Mouse (Mus musculus): ENCODE measurements around the gene Mtln. TPM values are rescaled to one million over a fixed set of nuclear protein-coding genes. Genes with fewer than 3 reads are reported as not detected.

Gene Mtln
- total and polyA plus RNA-seq, 3 experiments = 49.6 to 56.7 (median 54.0) TPM

DNA sequence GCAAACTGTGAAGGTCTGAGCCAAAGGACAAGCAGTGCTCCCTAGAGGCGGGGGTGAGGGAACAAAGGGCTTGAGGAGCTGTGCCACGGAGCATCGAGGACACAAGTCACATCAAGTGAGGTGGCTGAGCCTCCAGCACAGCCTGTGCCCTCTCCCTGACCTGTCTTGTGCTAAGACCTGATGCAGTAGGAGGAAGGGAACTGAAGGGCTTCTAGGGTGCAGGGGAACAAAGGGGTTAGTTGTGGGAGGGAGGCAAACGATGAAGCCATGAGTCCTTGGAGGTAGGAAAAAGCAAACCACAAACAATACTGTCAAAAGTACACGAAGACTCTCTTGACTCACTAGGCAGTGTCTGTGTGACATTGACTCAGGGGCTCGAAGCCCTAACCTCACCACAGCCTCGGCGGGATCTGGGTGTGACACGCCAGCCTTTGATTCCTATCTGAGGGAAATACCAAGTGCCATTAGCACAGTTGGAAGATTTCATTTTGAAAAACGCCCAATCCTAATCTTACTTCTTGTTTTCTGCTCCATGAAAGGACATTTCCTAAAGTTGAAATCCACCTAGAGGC lies 31.8 kb downstream of the Mtln start:
- Histone ChIP-seq H3K36me3 (ENCODE audit: control insufficient read depth, insufficient read depth, low read length) (no peaks in the 10 kb centered on the region), H3K27me3 (ENCODE audit: control insufficient read depth, insufficient read depth, low read length) (no peaks in the 10 kb centered on the region), H3K4me1 (ENCODE audit: control insufficient read depth, insufficient read depth, low read length) (no peaks in the 10 kb centered on the region), H3K9ac (ENCODE audit: low read depth, low read length) (no peak overlapping the region), H3K27ac (no peak overlapping the region), H3K79me2 (replicated peaks; ENCODE audit: control insufficient read depth, insufficient read depth, low read length) (no peaks in the 10 kb centered on the region), H3K4me3 (no peak overlapping the region)
- no peak for TF ChIP-seq POLR2A (IDR thresholded peaks at IDR 0.05; ENCODE audit: insufficient read depth, low read depth, low read length)
- no peak for TF ChIP-seq CTCF (IDR thresholded peaks at IDR 0.05)
- no peak for TF ChIP-seq EP300 (IDR thresholded peaks at IDR 0.05; ENCODE audit: insufficient read depth, low read depth, low read length)
- intact Hi-C loops (cut with DNase I) = loop anchor here (2.0 kb wide), 1 partner anchor 92 kb away; no protein-coding TSS in a partner anchor
- WGBS = 69% methylated on average over 10 of the region's 10 CpGs
- DNase-seq = no peak

DNA sequence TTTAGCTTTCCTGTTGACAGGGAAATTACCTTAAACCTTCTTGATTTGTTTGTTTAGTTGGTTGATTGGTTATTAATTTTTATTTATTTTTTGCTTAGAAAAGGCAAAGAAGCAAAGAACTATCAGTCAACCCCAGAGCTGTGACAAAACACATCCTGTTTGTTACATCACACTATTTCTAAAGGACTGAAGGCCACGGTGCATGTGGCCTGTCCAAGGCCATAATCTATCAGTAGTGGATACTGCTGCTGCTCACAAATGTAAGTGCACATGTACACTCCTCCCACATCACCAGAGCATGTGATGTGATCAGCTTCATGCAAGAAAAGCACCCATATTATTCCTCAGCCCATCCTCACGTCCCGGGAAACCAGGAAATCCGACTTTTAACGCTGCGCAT lies 32.3 kb downstream of the Mtln start:
- intact Hi-C loops (cut with DNase I) = loop anchor here (2.0 kb wide), 1 partner anchor 93 kb away; no protein-coding TSS in a partner anchor
- 77% methylated on average over 6 of the region's 6 CpGs for WGBS
- no peak overlapping the region for H3K27ac ChIP-seq
- H3K4me3 ChIP-seq = no peak overlapping the region
- H3K9ac ChIP-seq (ENCODE audit: low read depth, low read length) = no peak overlapping the region
- no peaks in the 10 kb centered on the region for H3K27me3 ChIP-seq (ENCODE audit: control insufficient read depth, insufficient read depth, low read length)
- H3K79me2 ChIP-seq (replicated peaks; ENCODE audit: control insufficient read depth, insufficient read depth, low read length) = no peaks in the 10 kb centered on the region
- no peaks in the 10 kb centered on the region for H3K4me1 ChIP-seq (ENCODE audit: control insufficient read depth, insufficient read depth, low read length)
- TF ChIP-seq CTCF (IDR thresholded peaks at IDR 0.05) (no peak), POLR2A (IDR thresholded peaks at IDR 0.05; ENCODE audit: insufficient read depth, low read depth, low read length) (no peak), EP300 (IDR thresholded peaks at IDR 0.05; ENCODE audit: insufficient read depth, low read depth, low read length) (no peak)
- no peaks in the 10 kb centered on the region for H3K36me3 ChIP-seq (ENCODE audit: control insufficient read depth, insufficient read depth, low read length)
- no peak for DNase-seq

DNA sequence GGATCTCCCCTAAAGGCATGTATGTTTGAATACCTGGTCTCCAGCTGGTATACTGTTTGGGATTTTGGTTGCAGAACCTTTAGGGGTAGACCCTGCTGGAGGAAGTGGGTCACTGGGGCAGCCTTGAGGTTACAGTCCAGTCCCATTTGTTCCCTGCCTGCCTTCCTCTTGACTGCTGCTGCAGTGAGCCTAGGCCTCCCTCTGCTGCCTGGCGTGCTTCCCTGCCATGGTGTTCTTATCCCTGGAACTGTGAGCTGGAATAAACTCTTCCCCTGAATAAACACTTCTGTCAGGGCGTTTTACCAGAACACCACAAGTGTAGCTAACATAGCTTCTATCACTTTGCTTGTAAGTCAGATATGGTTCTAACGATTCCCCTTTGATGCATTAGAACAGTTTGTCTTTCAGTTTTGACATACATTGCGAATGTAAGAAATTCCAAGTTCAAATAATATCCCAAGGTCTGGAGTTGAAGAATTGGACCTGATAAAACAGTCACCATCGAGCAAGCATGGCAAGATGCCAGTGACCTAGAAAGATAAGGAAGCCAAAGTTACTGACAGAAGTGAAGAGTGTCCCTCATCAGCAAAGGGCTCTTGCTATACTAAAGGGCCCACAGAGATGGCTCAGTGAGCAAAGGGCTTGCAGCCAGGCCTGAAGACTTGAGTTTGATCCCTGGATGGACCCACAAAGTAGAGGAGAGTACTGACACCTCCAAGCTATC lies 33.0 kb downstream of the Mtln start:
- peak in 1 of 2 experiments; percentile 30 for DNase-seq
- H3K4me1 ChIP-seq (ENCODE audit: control insufficient read depth, insufficient read depth, low read length) = no peaks in the 10 kb centered on the region
- no peaks in the 10 kb centered on the region for H3K79me2 ChIP-seq (replicated peaks; ENCODE audit: control insufficient read depth, insufficient read depth, low read length)
- H3K27ac ChIP-seq = no peak overlapping the region; the same call in 1 of the 2 replicates
- TF ChIP-seq CTCF (IDR thresholded peaks at IDR 0.05) (peak; percentile 27), POLR2A (IDR thresholded peaks at IDR 0.05; ENCODE audit: insufficient read depth, low read depth, low read length) (no peak), EP300 (IDR thresholded peaks at IDR 0.05; ENCODE audit: insufficient read depth, low read depth, low read length) (no peak)
- H3K36me3 ChIP-seq (ENCODE audit: control insufficient read depth, insufficient read depth, low read length) = no peaks in the 10 kb centered on the region
- no peak overlapping the region for H3K4me3 ChIP-seq
- 46% methylated on average over 5 of the region's 5 CpGs for WGBS
- no peaks in the 10 kb centered on the region for H3K27me3 ChIP-seq (ENCODE audit: control insufficient read depth, insufficient read depth, low read length)
- intact Hi-C loops (cut with DNase I) = loop anchor here (2.0 to 5.0 kb wide), 2 partner anchors 75 to 152 kb away; no protein-coding TSS in a partner anchor
- H3K9ac ChIP-seq (ENCODE audit: low read depth, low read length) = no peak overlapping the region

DNA sequence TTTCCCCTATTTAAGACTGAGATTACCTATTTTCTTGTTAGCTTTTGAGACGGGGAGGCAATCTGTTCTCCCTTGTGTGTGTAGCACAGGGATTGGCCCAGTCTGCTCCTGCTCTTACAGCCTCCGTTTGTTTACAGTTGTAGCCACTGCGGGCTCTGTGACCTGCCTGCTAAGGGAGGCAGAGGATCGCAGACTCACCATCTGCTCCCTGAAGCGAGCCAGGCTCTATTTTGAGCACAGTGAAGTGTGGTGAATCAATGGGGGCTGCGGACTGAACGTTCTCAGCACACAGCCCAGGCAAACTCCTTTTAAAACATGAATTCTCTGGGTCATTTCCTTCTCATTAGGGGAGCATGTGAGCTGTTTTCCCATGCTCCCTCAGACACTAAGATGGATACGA lies 35.1 kb downstream of the Mtln start:
- intact Hi-C loops (cut with DNase I) = loop anchor here (5.0 kb wide), 1 partner anchor 150 kb away; no protein-coding TSS in a partner anchor
- H3K4me3 ChIP-seq = no peak overlapping the region
- H3K9ac ChIP-seq (ENCODE audit: low read depth, low read length) = no peak overlapping the region
- TF ChIP-seq CTCF (IDR thresholded peaks at IDR 0.05) = no peak
- TF ChIP-seq EP300 (IDR thresholded peaks at IDR 0.05; ENCODE audit: insufficient read depth, low read depth, low read length) = no peak
- no peak for TF ChIP-seq POLR2A (IDR thresholded peaks at IDR 0.05; ENCODE audit: insufficient read depth, low read depth, low read length)
- H3K36me3 ChIP-seq (ENCODE audit: control insufficient read depth, insufficient read depth, low read length) = no peaks in the 10 kb centered on the region
- peak in 1 of 2 experiments; percentile 20 for DNase-seq
- no peaks in the 10 kb centered on the region for H3K4me1 ChIP-seq (ENCODE audit: control insufficient read depth, insufficient read depth, low read length)
- H3K27me3 ChIP-seq (ENCODE audit: control insufficient read depth, insufficient read depth, low read length) = no peaks in the 10 kb centered on the region
- peak overlapping the region; percentile 12; the same call in 1 of the 2 replicates for H3K27ac ChIP-seq
- WGBS = 43% methylated on average over 8 of the region's 8 CpGs
- H3K79me2 ChIP-seq (replicated peaks; ENCODE audit: control insufficient read depth, insufficient read depth, low read length) = no peaks in the 10 kb centered on the region

DNA sequence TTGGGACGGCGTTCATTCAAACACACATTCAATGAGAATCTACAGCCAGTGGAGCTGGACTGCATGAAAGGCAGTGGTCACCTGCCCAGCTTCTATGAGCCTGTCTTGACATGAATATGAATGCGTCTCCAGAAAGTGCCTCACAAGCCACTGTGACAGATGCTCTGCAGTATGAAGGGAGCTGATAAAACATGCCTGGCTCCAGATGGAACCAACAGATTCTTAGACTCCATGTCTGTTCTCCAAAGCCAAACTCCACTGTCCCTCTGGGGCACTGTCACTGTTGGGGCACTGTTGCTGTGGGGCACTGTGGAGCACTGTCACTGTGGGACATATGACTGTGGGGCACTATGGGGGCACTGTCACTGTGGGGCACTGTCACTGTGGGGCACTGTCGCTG lies 38.2 kb downstream of the Mtln start:
- Histone ChIP-seq H3K27ac (no peak overlapping the region), H3K4me1 (ENCODE audit: control insufficient read depth, insufficient read depth, low read length) (no peaks in the 10 kb centered on the region), H3K36me3 (ENCODE audit: control insufficient read depth, insufficient read depth, low read length) (no peaks in the 10 kb centered on the region), H3K9ac (ENCODE audit: low read depth, low read length) (no peak overlapping the region), H3K4me3 (no peak overlapping the region), H3K27me3 (ENCODE audit: control insufficient read depth, insufficient read depth, low read length) (no peaks in the 10 kb centered on the region), H3K79me2 (replicated peaks; ENCODE audit: control insufficient read depth, insufficient read depth, low read length) (no peaks in the 10 kb centered on the region)
- intact Hi-C loops (cut with DNase I) = no loop called here
- no peak for DNase-seq
- TF ChIP-seq CTCF (IDR thresholded peaks at IDR 0.05) (no peak), POLR2A (IDR thresholded peaks at IDR 0.05; ENCODE audit: insufficient read depth, low read depth, low read length) (no peak), EP300 (IDR thresholded peaks at IDR 0.05; ENCODE audit: insufficient read depth, low read depth, low read length) (no peak)
- WGBS = 96% methylated on average over 4 of the region's 4 CpGs

Measured in heart, adult 2 months (tissue).